Mouse (Mus musculus): Measurements from ENCODE around the gene H2-T22. TPM values are rescaled to one million over a fixed set of nuclear protein-coding genes. Genes with fewer than 3 reads are reported as not detected.

The H2-T22 gene
- polyA plus RNA-seq, 1 experiment from 2014 or later: 4.9 TPM

DNA sequence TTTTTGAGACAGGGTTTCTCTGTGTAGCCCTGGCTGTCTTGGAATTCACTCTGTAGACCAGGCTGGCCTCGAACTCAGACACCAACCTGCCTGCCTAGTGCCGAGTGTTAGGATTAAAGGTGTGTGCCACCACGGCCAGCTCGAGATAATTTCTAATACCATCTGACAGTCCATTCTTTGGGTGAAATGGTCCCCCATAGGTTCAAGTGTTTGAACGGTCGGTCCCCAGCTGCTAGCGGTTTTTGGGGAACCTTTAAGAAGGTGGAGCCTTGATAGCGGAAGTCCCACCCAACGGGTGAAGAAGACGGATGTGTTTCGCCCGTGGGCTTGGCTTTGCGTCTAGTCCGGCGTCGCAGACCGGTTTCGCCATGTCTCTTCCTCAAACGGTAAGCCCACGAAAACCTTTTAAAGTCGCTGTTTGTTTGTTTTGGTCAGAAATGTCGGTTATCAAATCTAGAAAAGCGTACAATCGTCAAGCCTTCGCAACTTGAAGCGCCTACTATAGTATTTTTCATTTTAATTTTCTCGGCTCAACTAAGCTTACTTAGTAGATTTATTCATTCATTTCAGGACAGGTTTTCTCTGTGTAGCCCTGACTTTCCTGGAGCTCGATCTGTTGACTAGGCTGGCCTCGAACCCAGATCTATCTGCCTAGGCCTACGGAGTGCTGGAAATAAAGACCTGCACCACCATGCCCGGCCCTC is 48.2 kb downstream of the H2-T22 start:
- H3K27ac ChIP-seq (ENCODE audit: low read length): peak overlapping the region; percentile 75
- WGBS: 3% methylated on average over 31 of the region's 31 CpGs
- peak; percentile 77 for ATAC-seq

GRCm38 (mm10) chr17:35993675-35994074 is 48.9 kb downstream of the H2-T22 start:
- 8% methylated on average over 17 of the region's 17 CpGs for WGBS
- Histone ChIP-seq H3K27me3 (replicated peaks; ENCODE audit: control insufficient read depth, insufficient read depth, low read length) (no peaks in the 10 kb centered on the region), H3K36me3 (ENCODE audit: control insufficient read depth, insufficient read depth) (peaks cover 3% of the 10 kb centered on the region; the same call in 1 of the 2 replicates), H3K4me3 (replicated peaks; ENCODE audit: low read length) (peak overlapping the region; percentile 67), H3K27ac (ENCODE audit: low read length) (no peak overlapping the region), H3K9me3 (ENCODE audit: control insufficient read depth, low read length) (no peaks in the 10 kb centered on the region), H3K9ac (replicated peaks; ENCODE audit: low read depth, low read length) (no peak overlapping the region), H3K4me2 (ENCODE audit: low read length) (peak overlapping the region; percentile 44), H3K4me1 (replicated peaks; ENCODE audit: control insufficient read depth, insufficient read depth, low read length) (peaks cover 26% of the 10 kb centered on the region)
- ATAC-seq: peak; percentile 73

More for the DNA sequence above, 48.2 kb downstream of the H2-T22 start:
- H3K4me1 ChIP-seq (replicated peaks; ENCODE audit: control insufficient read depth, insufficient read depth, low read length): peaks cover 26% of the 10 kb centered on the region
- H3K9ac ChIP-seq (replicated peaks; ENCODE audit: low read depth, low read length): peak overlapping the region; percentile 60
- peak overlapping the region; percentile 78 for H3K4me2 ChIP-seq (ENCODE audit: low read length)
- H3K4me3 ChIP-seq (replicated peaks; ENCODE audit: low read length): peak overlapping the region; percentile 67
- peaks cover under 1% of the 10 kb centered on the region; the same call in 1 of the 2 replicates for H3K36me3 ChIP-seq (ENCODE audit: control insufficient read depth, insufficient read depth)
- no peaks in the 10 kb centered on the region for H3K9me3 ChIP-seq (ENCODE audit: control insufficient read depth, low read length)
- no peaks in the 10 kb centered on the region for H3K27me3 ChIP-seq (replicated peaks; ENCODE audit: control insufficient read depth, insufficient read depth, low read length)

DNA sequence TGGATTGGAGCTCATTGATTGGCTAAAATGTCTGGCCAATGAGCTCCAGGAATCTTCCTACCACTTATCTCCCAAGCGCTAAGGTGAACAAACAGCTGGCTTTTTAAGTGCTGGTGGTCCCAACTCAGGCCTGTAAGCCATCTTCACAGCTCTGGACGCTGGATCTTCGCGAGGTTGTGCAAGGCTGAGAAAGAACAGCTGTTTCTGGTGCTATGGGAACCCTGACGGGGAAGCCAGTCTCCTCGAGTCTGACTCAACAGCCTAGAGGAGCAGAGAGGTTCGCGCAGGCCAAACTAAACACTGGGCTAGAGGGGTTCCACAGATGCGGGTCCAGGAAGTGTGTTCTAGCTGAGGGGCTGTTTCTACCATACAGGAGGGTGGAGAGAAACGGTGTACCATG is 50.8 kb downstream of the H2-T22 start:
- Histone ChIP-seq H3K27ac (ENCODE audit: low read length) (no peak overlapping the region), H3K4me2 (ENCODE audit: low read length) (no peak overlapping the region), H3K27me3 (replicated peaks; ENCODE audit: control insufficient read depth, insufficient read depth, low read length) (no peaks in the 10 kb centered on the region), H3K4me3 (replicated peaks; ENCODE audit: low read length) (no peak overlapping the region), H3K4me1 (replicated peaks; ENCODE audit: control insufficient read depth, insufficient read depth, low read length) (peaks cover 17% of the 10 kb centered on the region), H3K9me3 (ENCODE audit: control insufficient read depth, low read length) (no peaks in the 10 kb centered on the region), H3K36me3 (ENCODE audit: control insufficient read depth, insufficient read depth) (peaks cover 3% of the 10 kb centered on the region; the same call in 1 of the 2 replicates), H3K9ac (replicated peaks; ENCODE audit: low read depth, low read length) (no peak overlapping the region)
- ATAC-seq: no peak
- WGBS: 49% methylated on average over 10 of the region's 10 CpGs

Other genes starting within 250 kb of the H2-T22 start
- 6.4 and 9.9 TPM in 2 replicates for gene Ier3, start 221.1 kb downstream of the H2-T22 start, polyA plus RNA-seq (2015; fragmentation: Nextera tagmentation; extraction: Ambion mirVana)
- 83.5 and 89.3 TPM in 2 replicates for gene Flot1, start 219.5 kb downstream of the H2-T22 start, polyA plus RNA-seq (2015; fragmentation: Nextera tagmentation; extraction: Ambion mirVana)
- gene Tubb5, start 204.4 kb downstream of the H2-T22 start, polyA plus RNA-seq (2015; fragmentation: Nextera tagmentation; extraction: Ambion mirVana): 1,979 and 2,045 TPM in 2 replicates
- 10.6 and 13.2 TPM in 2 replicates for gene Mdc1, start 201.2 kb downstream of the H2-T22 start, polyA plus RNA-seq (2015; fragmentation: Nextera tagmentation; extraction: Ambion mirVana)
- gene Nrm, start 181.4 kb downstream of the H2-T22 start, polyA plus RNA-seq (2015; fragmentation: Nextera tagmentation; extraction: Ambion mirVana): 23.4 and 26.1 TPM in 2 replicates
- gene Ppp1r18, start 177.2 kb downstream of the H2-T22 start, polyA plus RNA-seq (2015; fragmentation: Nextera tagmentation; extraction: Ambion mirVana): 24.9 and 25.7 TPM in 2 replicates
- 40.4 and 42.2 TPM in 2 replicates for gene Dhx16, start 162.9 kb downstream of the H2-T22 start, polyA plus RNA-seq (2015; fragmentation: Nextera tagmentation; extraction: Ambion mirVana)
- 34.5 and 49.5 TPM in 2 replicates for gene 2310061I04Rik, start 145.3 kb downstream of the H2-T22 start, polyA plus RNA-seq (2015; fragmentation: Nextera tagmentation; extraction: Ambion mirVana)
- gene Atat1, start 132.7 kb downstream of the H2-T22 start, polyA plus RNA-seq (2015; fragmentation: Nextera tagmentation; extraction: Ambion mirVana): 423 and 493 TPM in 2 replicates
- 50.8 and 55.6 TPM in 2 replicates for gene Mrps18b, start 126.4 kb downstream of the H2-T22 start, polyA plus RNA-seq (2015; fragmentation: Nextera tagmentation; extraction: Ambion mirVana)
- gene Ppp1r10, start 126.3 kb downstream of the H2-T22 start, polyA plus RNA-seq (2015; fragmentation: Nextera tagmentation; extraction: Ambion mirVana): 47.0 and 50.7 TPM in 2 replicates
- gene Abcf1, start 73.0 kb downstream of the H2-T22 start, polyA plus RNA-seq (2015; fragmentation: Nextera tagmentation; extraction: Ambion mirVana): 88.3 and 89.6 TPM in 2 replicates
- gene Gnl1, start 62.9 kb downstream of the H2-T22 start, polyA plus RNA-seq (2015; fragmentation: Nextera tagmentation; extraction: Ambion mirVana): 61.0 and 65.6 TPM in 2 replicates
- 78.9 and 93.2 TPM in 2 replicates for gene Prr3, start 62.5 kb downstream of the H2-T22 start, polyA plus RNA-seq (2015; fragmentation: Nextera tagmentation; extraction: Ambion mirVana)
- gene H2-T24, start 22.2 kb downstream of the H2-T22 start, polyA plus RNA-seq (2015; fragmentation: Nextera tagmentation; extraction: Ambion mirVana): 4.9 and 6.4 TPM in 2 replicates
- 6.2 and 7.3 TPM in 2 replicates for gene H2-T23, start 9.9 kb downstream of the H2-T22 start, polyA plus RNA-seq (2015; fragmentation: Nextera tagmentation; extraction: Ambion mirVana)
- not detected in 2 replicates for gene Gm6034, start 214 bp upstream of the H2-T22 start, polyA plus RNA-seq (2015; fragmentation: Nextera tagmentation; extraction: Ambion mirVana)
- 0.16 TPM in 1 of 2 replicates, not detected in the other for gene Gm11127, start 15.6 kb upstream of the H2-T22 start, polyA plus RNA-seq (2015; fragmentation: Nextera tagmentation; extraction: Ambion mirVana)
- gene Gm19684, start 78.9 kb upstream of the H2-T22 start, polyA plus RNA-seq (2015; fragmentation: Nextera tagmentation; extraction: Ambion mirVana): not detected in 2 replicates
- gene Gm7030, start 86.7 kb upstream of the H2-T22 start, polyA plus RNA-seq (2015; fragmentation: Nextera tagmentation; extraction: Ambion mirVana): not detected in 2 replicates
- gene Gm8909, start 125.8 kb upstream of the H2-T22 start, polyA plus RNA-seq (2015; fragmentation: Nextera tagmentation; extraction: Ambion mirVana): not detected in 2 replicates
- not detected in 2 replicates for gene H2-T3, start 147.5 kb upstream of the H2-T22 start, polyA plus RNA-seq (2015; fragmentation: Nextera tagmentation; extraction: Ambion mirVana)
- gene Rpp21, start 215.3 kb upstream of the H2-T22 start, polyA plus RNA-seq (2015; fragmentation: Nextera tagmentation; extraction: Ambion mirVana): 84.8 and 99.7 TPM in 2 replicates
- gene Trim39, start 229.5 kb upstream of the H2-T22 start, polyA plus RNA-seq (2015; fragmentation: Nextera tagmentation; extraction: Ambion mirVana): 27.9 and 31.8 TPM in 2 replicates
- gene H2-M10.2, start 243.7 kb upstream of the H2-T22 start, polyA plus RNA-seq (2015; fragmentation: Nextera tagmentation; extraction: Ambion mirVana): 0.32 TPM in 1 of 2 replicates, not detected in the other